Mouse (Mus musculus): ENCODE measurements around the gene Opa3. TPM values are rescaled to one million over a fixed set of nuclear protein-coding genes. Genes with fewer than 3 reads are reported as not detected.

Gene Opa3
- polyA plus RNA-seq, 1 experiment from 2014 or later: 35.2 TPM

- Histone ChIP-seq H3K36me3 (no peaks in the 10 kb centered on the region), H3K4me1 (peaks cover 18% of the 10 kb centered on the region), H3K4me3 (peak within 1 kb of the TSS; percentile 63), H3K9me3 (no peaks in the 10 kb centered on the region), H3K27ac (replicated peaks) (no peak within 1 kb of the TSS), H3K27me3 (replicated peaks) (peaks cover 79% of the 10 kb centered on the region), H3K4me2 (peak within 1 kb of the TSS; percentile 96), H3K9ac (peak within 1 kb of the TSS; percentile 61; the same call in 1 of the 2 replicates)
- under 1% methylated on average over 36 of the region's 37 CpGs for WGBS
- peak; percentile 79 for ATAC-seq (ENCODE audit: extremely low read depth, insufficient number of reproducible peaks, low FRiP score, low TSS enrichment)
These were observed 54.3 kb downstream of the Opa3 start, which contains the start of gene Rtn2 for GRCm38 (mm10) chr7:19282385-19282784. Rtn2 (plus strand) TSS chr7:19282624.

- WGBS: 2% methylated on average over 35 of the region's 35 CpGs
- no peak overlapping the region for H3K27ac ChIP-seq (replicated peaks)
These were observed 54.8 kb downstream of the Opa3 start for GRCm38 (mm10) chr7:19282791-19283405.

GRCm38 (mm10) chr7:19283406-19283804, 55.3 kb downstream of the Opa3 start:
- peak overlapping the region; percentile 63 for H3K4me3 ChIP-seq
- peaks cover 69% of the 10 kb centered on the region for H3K27me3 ChIP-seq (replicated peaks)
- H3K27ac ChIP-seq (replicated peaks): no peak overlapping the region
- ATAC-seq (ENCODE audit: extremely low read depth, insufficient number of reproducible peaks, low FRiP score, low TSS enrichment): no peak
- no peaks in the 10 kb centered on the region for H3K9me3 ChIP-seq
- H3K36me3 ChIP-seq: no peaks in the 10 kb centered on the region
- H3K4me2 ChIP-seq: peak overlapping the region; percentile 96
- no peak overlapping the region for H3K9ac ChIP-seq
- H3K4me1 ChIP-seq: peaks cover 18% of the 10 kb centered on the region
- WGBS: 31% methylated on average over 14 of the region's 14 CpGs

More at GRCm38 (mm10) chr7:19282791-19283405, 54.8 kb downstream of the Opa3 start:
- Histone ChIP-seq H3K36me3 (no peaks in the 10 kb centered on the region), H3K27me3 (replicated peaks) (peaks cover 74% of the 10 kb centered on the region), H3K4me3 (peak overlapping the region; percentile 63), H3K9ac (peak overlapping the region; percentile 61; the same call in 1 of the 2 replicates), H3K4me1 (peaks cover 18% of the 10 kb centered on the region), H3K9me3 (no peaks in the 10 kb centered on the region), H3K4me2 (peak overlapping the region; percentile 96)
- ATAC-seq (ENCODE audit: extremely low read depth, insufficient number of reproducible peaks, low FRiP score, low TSS enrichment): peak; percentile 44

DNA sequence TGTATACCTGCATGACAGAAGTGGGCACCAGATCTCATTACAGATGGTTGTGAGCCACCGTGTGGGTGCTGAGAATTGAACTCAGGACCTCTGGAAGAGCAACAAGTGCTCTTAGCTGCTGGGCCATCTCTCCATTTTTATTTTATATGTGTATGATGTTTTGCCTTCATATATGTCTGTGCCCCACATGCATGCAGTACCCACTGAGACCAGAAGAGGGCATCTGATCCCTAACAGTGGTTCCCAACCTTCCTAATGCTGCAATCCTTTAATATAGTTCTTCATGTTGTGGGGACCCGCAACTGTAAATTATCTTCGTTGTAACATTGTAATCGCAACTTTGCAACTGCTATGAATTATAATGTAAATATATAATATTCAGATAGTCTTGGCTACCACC, 56.6 kb downstream of the Opa3 start:
- no peak for ATAC-seq (ENCODE audit: extremely low read depth, insufficient number of reproducible peaks, low FRiP score, low TSS enrichment)
- Histone ChIP-seq H3K9ac (no peak overlapping the region), H3K4me3 (no peak overlapping the region), H3K9me3 (no peaks in the 10 kb centered on the region), H3K36me3 (no peaks in the 10 kb centered on the region), H3K4me1 (peaks cover 10% of the 10 kb centered on the region), H3K27ac (replicated peaks) (no peak overlapping the region), H3K4me2 (no peak overlapping the region), H3K27me3 (replicated peaks) (peaks cover 56% of the 10 kb centered on the region)
- WGBS: 19% methylated on average over 4 of the region's 4 CpGs

DNA sequence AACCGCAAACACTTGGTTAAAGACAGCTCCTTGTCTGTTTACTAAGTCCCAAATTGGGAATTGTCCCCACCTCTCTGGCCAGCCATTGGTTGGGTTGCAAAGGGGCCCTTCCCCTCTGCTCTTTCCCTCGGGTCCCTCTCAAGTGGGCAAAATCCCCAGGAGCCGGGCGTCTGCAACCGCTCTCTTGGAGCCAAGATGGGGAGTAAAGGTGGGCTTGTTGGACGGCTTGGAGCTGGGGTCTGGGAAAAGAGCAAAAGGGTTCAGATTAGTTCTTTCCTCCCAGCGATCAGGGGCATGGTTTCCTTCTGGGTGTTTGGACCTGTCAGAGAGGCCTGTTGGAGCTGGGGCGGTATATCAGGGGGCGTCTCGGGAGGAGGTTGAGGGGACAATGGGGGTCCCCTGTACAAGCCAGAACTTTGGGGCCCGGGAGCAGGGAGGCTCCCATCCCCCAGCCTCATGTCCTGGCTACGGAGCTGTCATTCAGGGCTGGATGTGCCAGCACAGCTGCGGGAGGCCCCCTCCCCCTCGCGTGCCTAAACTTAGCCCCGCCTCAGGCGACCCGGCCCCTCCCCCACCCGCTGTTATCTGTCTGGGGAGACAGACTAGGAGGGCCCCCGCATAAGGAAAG, 62.9 kb downstream of the Opa3 start:
- H3K27me3 ChIP-seq (replicated peaks): peaks cover 6% of the 10 kb centered on the region
- no peaks in the 10 kb centered on the region for H3K36me3 ChIP-seq
- H3K9ac ChIP-seq: peak overlapping the region; percentile 84
- peak overlapping the region; percentile 69 for H3K4me3 ChIP-seq
- peak overlapping the region; percentile 90 for H3K4me2 ChIP-seq
- H3K9me3 ChIP-seq: no peaks in the 10 kb centered on the region
- WGBS: under 1% methylated on average over 20 of the region's 20 CpGs
- ATAC-seq (ENCODE audit: extremely low read depth, insufficient number of reproducible peaks, low FRiP score, low TSS enrichment): peak; percentile 65; the same call in 1 of the 2 replicates
- peak overlapping the region; percentile 86 for H3K27ac ChIP-seq (replicated peaks)
- peaks cover 23% of the 10 kb centered on the region for H3K4me1 ChIP-seq

DNA sequence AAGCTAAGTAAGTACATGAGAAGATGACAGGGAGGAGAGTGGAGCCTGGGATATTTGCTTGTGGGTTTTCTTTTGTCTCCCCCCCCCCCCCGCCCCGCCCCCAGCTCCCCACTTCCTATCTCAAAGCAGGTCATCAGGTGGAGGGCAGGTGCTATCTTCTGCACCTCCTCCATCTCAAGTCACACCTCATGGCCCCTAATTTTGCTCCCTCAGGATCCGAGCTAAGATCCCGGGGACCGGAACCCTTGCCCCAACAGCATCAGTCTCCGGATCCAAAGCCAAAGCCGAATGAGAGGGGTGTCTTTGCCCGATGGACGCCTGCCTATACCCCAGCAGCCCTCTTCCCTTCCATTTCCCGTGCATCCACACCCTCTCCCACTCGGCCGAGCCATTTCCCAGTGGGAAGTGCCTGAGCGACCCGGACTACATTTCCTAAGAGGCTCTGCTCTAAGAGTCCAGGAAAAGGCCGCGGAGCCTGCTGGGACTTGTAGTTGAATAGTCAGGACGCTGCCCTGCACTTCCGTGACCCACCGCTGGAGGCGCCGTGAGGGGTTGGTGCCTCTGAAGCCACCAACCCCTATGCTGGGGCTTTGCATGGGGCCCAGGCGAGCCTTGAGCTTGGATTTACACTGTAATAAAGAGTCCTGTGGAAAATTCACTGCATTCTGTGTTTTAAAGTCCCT, 67.5 kb downstream of the Opa3 start:
- Histone ChIP-seq H3K4me2 (peak overlapping the region; percentile 68), H3K9ac (peak overlapping the region; percentile 72), H3K27ac (replicated peaks) (no peak overlapping the region), H3K36me3 (no peaks in the 10 kb centered on the region), H3K9me3 (no peaks in the 10 kb centered on the region), H3K4me3 (peak overlapping the region; percentile 43), H3K27me3 (replicated peaks) (no peaks in the 10 kb centered on the region), H3K4me1 (peaks cover 20% of the 10 kb centered on the region)
- WGBS: 15% methylated on average over 22 of the region's 22 CpGs
- ATAC-seq (ENCODE audit: extremely low read depth, insufficient number of reproducible peaks, low FRiP score, low TSS enrichment): peak; percentile 34; the same call in 1 of the 2 replicates

DNA sequence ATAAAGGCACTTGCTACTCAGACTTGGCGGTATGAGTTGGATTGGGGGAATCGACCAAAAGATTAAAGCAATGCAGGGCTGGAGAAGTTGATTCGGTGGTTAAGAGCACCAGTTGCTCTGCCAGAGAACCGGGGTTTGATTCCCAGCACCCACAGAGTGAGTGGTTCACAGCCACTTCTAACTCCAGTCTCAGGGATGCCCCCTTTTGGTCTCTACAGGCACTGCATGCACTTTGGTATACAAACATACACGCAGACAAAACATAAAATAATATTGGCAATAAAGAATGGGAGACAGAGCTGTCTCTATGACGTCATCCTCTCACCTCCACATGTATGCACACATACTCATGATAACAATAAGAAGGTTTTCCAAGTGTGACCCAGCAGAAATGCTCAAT, 68.9 kb downstream of the Opa3 start:
- no peak overlapping the region for H3K9ac ChIP-seq
- no peak overlapping the region for H3K4me2 ChIP-seq
- H3K27ac ChIP-seq (replicated peaks): no peak overlapping the region
- peaks cover 16% of the 10 kb centered on the region for H3K4me1 ChIP-seq
- H3K36me3 ChIP-seq: no peaks in the 10 kb centered on the region
- 83% methylated on average over 6 of the region's 6 CpGs for WGBS
- H3K4me3 ChIP-seq: no peak overlapping the region
- ATAC-seq (ENCODE audit: extremely low read depth, insufficient number of reproducible peaks, low FRiP score, low TSS enrichment): no peak
- H3K27me3 ChIP-seq (replicated peaks): peaks cover 7% of the 10 kb centered on the region
- H3K9me3 ChIP-seq: no peaks in the 10 kb centered on the region

GRCm38 (mm10) chr7:19297794-19298193, 69.7 kb downstream of the Opa3 start:
- no peaks in the 10 kb centered on the region for H3K36me3 ChIP-seq
- peaks cover 15% of the 10 kb centered on the region for H3K27me3 ChIP-seq (replicated peaks)
- ATAC-seq (ENCODE audit: extremely low read depth, insufficient number of reproducible peaks, low FRiP score, low TSS enrichment): no peak
- no peaks in the 10 kb centered on the region for H3K9me3 ChIP-seq
- peaks cover 17% of the 10 kb centered on the region for H3K4me1 ChIP-seq
- H3K9ac ChIP-seq: no peak overlapping the region
- H3K27ac ChIP-seq (replicated peaks): no peak overlapping the region
- H3K4me2 ChIP-seq: no peak overlapping the region
- WGBS: 80% methylated on average over 5 of the region's 5 CpGs
- no peak overlapping the region for H3K4me3 ChIP-seq

DNA sequence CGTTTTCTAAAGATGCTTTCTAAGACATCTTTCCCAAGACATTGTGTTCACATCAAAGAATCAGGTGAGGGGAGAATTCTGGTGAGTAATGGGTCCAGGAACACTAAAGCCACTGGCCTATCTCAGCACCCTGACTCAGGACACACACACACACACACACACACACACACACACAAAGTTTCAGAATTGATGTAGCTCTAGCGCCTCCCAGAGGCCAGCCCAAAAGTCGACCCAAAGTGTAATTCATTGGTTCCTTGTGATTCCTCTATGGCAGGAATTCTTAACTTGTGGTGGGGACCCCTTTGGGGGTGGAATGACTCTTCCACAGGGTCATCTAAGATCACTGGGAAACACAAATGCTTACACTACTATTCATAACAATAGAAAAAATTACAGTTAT, 71.1 kb downstream of the Opa3 start:
- H3K4me2 ChIP-seq: no peak overlapping the region
- H3K27ac ChIP-seq (replicated peaks): no peak overlapping the region
- no peaks in the 10 kb centered on the region for H3K36me3 ChIP-seq
- H3K27me3 ChIP-seq (replicated peaks): peaks cover 29% of the 10 kb centered on the region
- no peaks in the 10 kb centered on the region for H3K9me3 ChIP-seq
- no peak overlapping the region for H3K9ac ChIP-seq
- H3K4me1 ChIP-seq: peaks cover 25% of the 10 kb centered on the region
- H3K4me3 ChIP-seq: no peak overlapping the region
- WGBS: 16% methylated on average over 3 of the region's 3 CpGs
- no peak for ATAC-seq (ENCODE audit: extremely low read depth, insufficient number of reproducible peaks, low FRiP score, low TSS enrichment)

- H3K36me3 ChIP-seq: no peaks in the 10 kb centered on the region
- 0 out of 2 replicates have a peak, but pooled peaks have one; percentile 49 for ATAC-seq (ENCODE audit: extremely low read depth, insufficient number of reproducible peaks, low FRiP score, low TSS enrichment)
- H3K4me3 ChIP-seq: peak overlapping the region; percentile 53
- no peaks in the 10 kb centered on the region for H3K9me3 ChIP-seq
- peak overlapping the region; percentile 55 for H3K9ac ChIP-seq
- peaks cover 35% of the 10 kb centered on the region for H3K4me1 ChIP-seq
- H3K27ac ChIP-seq (replicated peaks): no peak overlapping the region; the same call in 1 of the 2 replicates
- peaks cover 44% of the 10 kb centered on the region for H3K27me3 ChIP-seq (replicated peaks)
- WGBS: under 1% methylated on average over 29 of the region's 29 CpGs
- H3K4me2 ChIP-seq: peak overlapping the region; percentile 65
These were observed 72.6 kb downstream of the Opa3 start for GRCm38 (mm10) chr7:19300501-19301421.

All from heart, embryonic 13.5 days (tissue).